Mouse (Mus musculus) heart, embryonic 11.5 days (tissue): ENCODE results near the gene Mknk1. TPM values are rescaled to one million over a fixed set of nuclear protein-coding genes. Genes with fewer than 3 reads are reported as not detected.

ENCODE experiments used
- ATAC-seq: fragments of 200-750 bp; cut with Nextera tagmentation; replicated peaks from 2 replicates; pipeline ENCODE4 v1.8.0; 2017; ENCODE audit warnings: moderate library complexity; ENCODE audit not compliant: insufficient number of reproducible peaks, low FRiP score, low TSS enrichment
- H3K27ac ChIP-seq: fragments of 300-500 bp; sonication (generic); 2 replicates; pipeline ENCODE4 v1.5.1; 2014; ENCODE audit warnings: mild to moderate bottlenecking, low read depth, low read length
- H3K27me3 ChIP-seq: fragments of 300-500 bp; sonication (generic); 2 replicates; pipeline ENCODE4 v1.6.1; 2014; ENCODE audit warnings: mild to moderate bottlenecking, low read length, mixed read lengths; ENCODE audit not compliant: control insufficient read depth, insufficient read depth
- H3K36me3 ChIP-seq: fragments of 300-500 bp; sonication (generic); 2 replicates; pipeline ENCODE4 v1.6.1; 2014; ENCODE audit warnings: mild to moderate bottlenecking, low read length, moderate library complexity, mixed read lengths; ENCODE audit not compliant: control insufficient read depth, insufficient read depth
- H3K4me1 ChIP-seq: fragments of 300-500 bp; sonication (generic); 2 replicates; pipeline ENCODE4 v1.6.1; 2014; ENCODE audit warnings: low read length; ENCODE audit not compliant: control insufficient read depth, insufficient read depth
- H3K4me2 ChIP-seq: fragments of 300-500 bp; sonication (generic); 2 replicates; pipeline ENCODE4 v1.6.1; 2014; ENCODE audit warnings: mild to moderate bottlenecking, moderate library complexity
- H3K4me3 ChIP-seq: fragments of 300-500 bp; sonication (generic); 2 replicates; pipeline ENCODE4 v1.5.1; 2014; ENCODE audit warnings: low read depth, low read length
- H3K9ac ChIP-seq: fragments of 300-500 bp; sonication (generic); 2 replicates; pipeline ENCODE4 v1.6.1; 2014; ENCODE audit warnings: mild to moderate bottlenecking, low read depth, low read length, moderate library complexity
- H3K9me3 ChIP-seq: fragments of 300-500 bp; sonication (generic); replicated peaks from 2 replicates; pipeline ENCODE4 v1.6.1; 2016; ENCODE audit warnings: low read length; ENCODE audit not compliant: control insufficient read depth
- WGBS: fragments of 180-500 bp; shearing (Covaris S2); extraction: QIAGEN DNeasy Blood & Tissue Kit; methylation state at CpG from one replicate; pipeline ENCODE4 v1.1.7; 2014; ENCODE audit not compliant: insufficient replicate concordance; 5-methylcytosine and 5-hydroxymethylcytosine counted together
- polyA plus RNA-seq: library from polyadenylated mRNA; unstranded; fragments of >200 nt; fragmentation: Nextera tagmentation; extraction: Ambion mirVana; gene quantifications from 2 replicates; pipeline ENCODE4 v1.2.1, GENCODE M21; 2014

Gene Mknk1
- polyA plus RNA-seq, 1 experiment from 2014 or later: 18.8 TPM

- ATAC-seq: no peak
Observed at GRCm38 (mm10) chr4:115902816-115903215, 63.8 kb downstream of the Mknk1 start.

DNA sequence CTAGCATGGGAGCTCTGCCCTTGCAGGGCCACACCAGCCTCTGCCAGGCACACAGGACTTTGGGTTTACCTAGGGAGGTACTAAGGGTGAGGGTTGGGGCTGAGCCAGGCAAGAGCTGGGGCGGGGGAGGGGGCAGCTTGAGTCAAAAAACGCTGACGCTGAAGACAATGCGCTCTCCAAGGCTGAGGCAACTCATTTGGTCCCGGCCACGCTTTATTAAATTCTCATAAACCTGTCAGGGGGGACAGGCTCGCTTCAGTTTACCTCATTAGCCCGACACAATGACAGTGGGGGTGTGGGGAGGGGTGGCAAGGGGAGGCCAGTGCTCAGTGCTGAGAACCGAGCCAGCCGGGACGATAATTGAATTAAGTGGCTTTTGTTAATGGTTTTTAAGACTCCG lies 65.4 kb downstream of the Mknk1 start:
- Histone ChIP-seq H3K4me3 (no peak overlapping the region), H3K36me3 (no peaks in the 10 kb centered on the region), H3K4me2 (no peak overlapping the region), H3K9ac (no peak overlapping the region), H3K27me3 (peaks cover 86% of the 10 kb centered on the region), H3K27ac (no peak overlapping the region), H3K4me1 (no peaks in the 10 kb centered on the region), H3K9me3 (no peaks in the 10 kb centered on the region)
- ATAC-seq: no peak
- WGBS: 14% methylated on average over 12 of the region's 12 CpGs

More at GRCm38 (mm10) chr4:115902816-115903215, 63.8 kb downstream of the Mknk1 start:
- Histone ChIP-seq H3K4me1 (peaks cover 3% of the 10 kb centered on the region; the same call in 1 of the 2 replicates), H3K4me2 (no peak overlapping the region), H3K4me3 (no peak overlapping the region), H3K9me3 (no peaks in the 10 kb centered on the region), H3K27me3 (peaks cover 90% of the 10 kb centered on the region), H3K9ac (no peak overlapping the region), H3K36me3 (no peaks in the 10 kb centered on the region), H3K27ac (no peak overlapping the region)
- WGBS: 17% methylated on average over 5 of the region's 5 CpGs

DNA sequence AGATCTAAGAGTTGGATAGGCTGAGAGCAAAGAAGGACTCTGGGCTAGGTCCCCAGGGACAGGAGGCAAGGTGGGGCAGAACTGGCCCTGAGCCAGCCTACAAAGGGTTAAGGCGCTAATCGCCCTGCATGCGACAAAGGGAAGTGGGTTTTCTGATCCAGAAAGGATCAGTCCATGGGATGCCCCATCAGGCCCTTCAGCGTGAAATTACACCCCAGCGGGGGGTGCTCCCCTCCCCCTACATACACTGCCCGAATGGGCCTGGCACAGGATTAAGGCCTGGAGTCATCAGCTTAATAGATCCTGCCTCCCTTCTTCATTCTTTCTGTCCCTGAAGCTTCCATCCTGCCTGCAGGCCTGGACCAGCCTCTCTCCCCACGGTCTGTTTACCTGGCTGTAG lies 66.7 kb downstream of the Mknk1 start:
- Histone ChIP-seq H3K4me1 (no peaks in the 10 kb centered on the region), H3K27ac (no peak overlapping the region), H3K27me3 (peaks cover 75% of the 10 kb centered on the region), H3K4me2 (no peak overlapping the region), H3K9me3 (no peaks in the 10 kb centered on the region), H3K9ac (no peak overlapping the region), H3K36me3 (no peaks in the 10 kb centered on the region), H3K4me3 (no peak overlapping the region)
- no peak for ATAC-seq
- whole genome bisulfite sequencing: 5% methylated on average over 7 of the region's 7 CpGs

GRCm38 (mm10) chr4:115906791-115907190 lies 67.8 kb downstream of the Mknk1 start:
- no peak overlapping the region for H3K9ac ChIP-seq
- 81% methylated on average over 3 of the region's 3 CpGs for WGBS
- no peak for ATAC-seq

DNA sequence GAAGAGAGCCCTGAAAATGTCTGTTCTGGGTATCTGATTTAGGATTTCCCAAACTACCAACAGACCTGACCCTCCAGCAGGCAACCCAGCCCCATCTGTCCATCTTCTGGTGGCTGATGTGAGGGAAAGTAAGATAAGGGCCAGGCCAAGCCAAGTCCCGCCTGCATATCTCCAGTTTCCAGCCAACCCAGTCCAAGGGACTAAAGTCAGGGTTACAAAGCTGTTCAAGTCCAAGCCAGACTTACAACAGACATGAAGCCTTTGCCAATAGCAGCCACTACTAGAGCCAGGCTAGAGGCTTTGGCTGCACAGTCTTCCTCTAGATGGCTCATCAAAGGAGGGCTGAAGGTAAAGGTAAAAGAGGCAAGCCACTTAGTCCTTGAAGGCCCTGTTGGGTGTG lies 69.0 kb downstream of the Mknk1 start:
- H3K36me3 ChIP-seq: no peaks in the 10 kb centered on the region
- H3K4me3 ChIP-seq: no peak overlapping the region
- H3K9ac ChIP-seq: no peak overlapping the region
- H3K27ac ChIP-seq: no peak overlapping the region
- H3K4me1 ChIP-seq: peaks cover 5% of the 10 kb centered on the region; the same call in 1 of the 2 replicates
- no peaks in the 10 kb centered on the region for H3K9me3 ChIP-seq
- peaks cover 68% of the 10 kb centered on the region for H3K27me3 ChIP-seq
- H3K4me2 ChIP-seq: no peak overlapping the region
- 24% methylated on average over 1 of the region's 1 CpGs for WGBS
- no peak for ATAC-seq

More at GRCm38 (mm10) chr4:115906791-115907190, 67.8 kb downstream of the Mknk1 start:
- H3K4me2 ChIP-seq: no peak overlapping the region
- no peaks in the 10 kb centered on the region for H3K36me3 ChIP-seq
- no peak overlapping the region for H3K27ac ChIP-seq
- H3K9me3 ChIP-seq: no peaks in the 10 kb centered on the region
- peaks cover 3% of the 10 kb centered on the region; the same call in 1 of the 2 replicates for H3K4me1 ChIP-seq
- H3K4me3 ChIP-seq: no peak overlapping the region
- peaks cover 76% of the 10 kb centered on the region for H3K27me3 ChIP-seq

- Histone ChIP-seq H3K27me3 (peaks cover 62% of the 10 kb centered on the region), H3K4me2 (no peak overlapping the region), H3K27ac (no peak overlapping the region), H3K9me3 (no peaks in the 10 kb centered on the region), H3K4me1 (peaks cover 5% of the 10 kb centered on the region; the same call in 1 of the 2 replicates), H3K9ac (no peak overlapping the region), H3K36me3 (no peaks in the 10 kb centered on the region), H3K4me3 (no peak overlapping the region)
- WGBS: 13% methylated on average over 7 of the region's 7 CpGs
- no peak for ATAC-seq
Observed at GRCm38 (mm10) chr4:115908641-115909040, 69.6 kb downstream of the Mknk1 start.

GRCm38 (mm10) chr4:115911586-115911985 lies 72.6 kb downstream of the Mknk1 start:
- Histone ChIP-seq H3K27me3 (peaks cover 44% of the 10 kb centered on the region), H3K36me3 (no peaks in the 10 kb centered on the region), H3K27ac (no peak overlapping the region), H3K9ac (no peak overlapping the region), H3K4me3 (no peak overlapping the region), H3K9me3 (no peaks in the 10 kb centered on the region), H3K4me1 (peaks cover 5% of the 10 kb centered on the region; the same call in 1 of the 2 replicates), H3K4me2 (no peak overlapping the region)
- ATAC-seq: no peak
- WGBS: 13% methylated on average over 4 of the region's 4 CpGs

DNA sequence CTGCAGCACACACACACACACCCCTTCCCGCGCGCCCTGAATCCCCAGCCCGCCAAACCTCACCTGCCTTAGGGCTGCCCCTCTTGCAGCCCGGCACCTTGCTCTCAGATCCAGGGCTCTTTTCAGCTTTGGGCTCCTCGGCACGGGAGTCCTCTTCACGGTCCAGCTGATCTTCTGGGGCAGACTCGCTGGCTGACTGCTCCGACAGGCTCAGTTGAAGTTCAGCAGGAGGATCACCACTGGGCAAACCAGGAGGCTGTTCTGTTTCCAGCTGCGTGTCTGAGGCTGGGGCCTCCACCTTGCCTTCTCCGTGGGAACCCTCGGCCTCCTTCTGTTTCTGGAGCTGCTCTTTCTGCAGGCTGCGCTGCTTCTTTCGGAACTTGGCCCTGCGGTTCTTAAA lies 80.9 kb downstream of the Mknk1 start:
- Histone ChIP-seq H3K9me3 (no peaks in the 10 kb centered on the region), H3K27me3 (peaks cover 62% of the 10 kb centered on the region), H3K27ac (no peak overlapping the region), H3K4me1 (no peaks in the 10 kb centered on the region), H3K4me2 (no peak overlapping the region), H3K36me3 (no peaks in the 10 kb centered on the region), H3K4me3 (no peak overlapping the region), H3K9ac (no peak overlapping the region)
- ATAC-seq: no peak
- WGBS: 77% methylated on average over 16 of the region's 16 CpGs

DNA sequence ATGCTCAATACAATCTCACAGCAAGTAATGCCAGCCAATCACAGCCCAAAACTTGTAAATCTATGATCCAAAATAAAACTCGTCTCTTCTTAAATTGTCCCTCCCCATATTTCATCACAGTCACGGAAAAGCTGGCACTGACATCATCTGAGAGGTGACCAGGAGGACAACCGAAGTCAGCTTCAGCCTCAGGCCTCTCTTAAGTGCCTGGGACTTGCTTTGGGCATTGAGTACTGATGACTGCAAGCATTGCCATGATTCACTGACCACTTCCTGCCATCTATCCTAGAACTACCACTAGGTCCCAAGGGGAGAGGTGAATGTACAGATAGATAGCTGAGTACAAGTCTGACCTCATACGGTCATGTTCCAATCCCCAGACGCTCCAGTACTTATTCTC lies 83.7 kb downstream of the Mknk1 start:
- H3K4me3 ChIP-seq: no peak overlapping the region
- WGBS: 80% methylated on average over 5 of the region's 5 CpGs
- H3K9me3 ChIP-seq: no peaks in the 10 kb centered on the region
- H3K9ac ChIP-seq: no peak overlapping the region
- no peak for ATAC-seq
- no peak overlapping the region for H3K27ac ChIP-seq
- no peak overlapping the region for H3K4me2 ChIP-seq
- H3K27me3 ChIP-seq: peaks cover 45% of the 10 kb centered on the region
- no peaks in the 10 kb centered on the region for H3K36me3 ChIP-seq
- no peaks in the 10 kb centered on the region for H3K4me1 ChIP-seq
